Mouse (Mus musculus) lung, adult 2 months (tissue): ENCODE data around the gene Szt2. TPM values are rescaled to one million over a fixed set of nuclear protein-coding genes. Genes with fewer than 3 reads are reported as not detected.

Source experiments
- DNase-seq: peaks from one replicate; pipeline ENCODE4 v3.0.0; 2022
- H3K4me1 ChIP-seq: fragments of 200-500 bp; 2 replicates; pipeline ENCODE4 v1.6.1; 2011; ENCODE audit warnings: low read length; ENCODE audit not compliant: control insufficient read depth, insufficient read depth
- H3K4me3 ChIP-seq: fragments of 200-500 bp; replicated peaks from 2 replicates; pipeline ENCODE3; 2011; ENCODE audit warnings: low read depth, mild to moderate bottlenecking, control low read depth, low read length; ENCODE audit errors: extremely low read depth
- CTCF ChIP-seq: fragments of 200-500 bp; IDR thresholded peaks from 2 replicates; pipeline ENCODE4 v1.5.1; 2011; ENCODE audit warnings: mild to moderate bottlenecking, low read length, control low read depth; ENCODE audit not compliant: insufficient read depth
- POLR2A ChIP-seq: fragments of 200-500 bp; IDR thresholded peaks from 2 replicates; pipeline ENCODE4 v1.6.1; 2011; ENCODE audit warnings: low read depth, mild to moderate bottlenecking, control low read depth, low read length, borderline replicate concordance; ENCODE audit errors: extremely low read depth
- WGBS: fragments of 180-500 bp; shearing (Covaris S2); methylation state at CpG from one replicate; pipeline ENCODE4 v1.1.7; 2018; 5-methylcytosine and 5-hydroxymethylcytosine counted together
- polyA plus RNA-seq: library from polyadenylated mRNA; depleted of rRNA; stranded (reverse); fragments of >200 nt; gene quantifications from 2 replicates; pipeline ENCODE4 v1.2.3, GENCODE M21; 2012

Gene Szt2
- polyA plus RNA-seq, 1 experiment = 54.4 TPM

GRCm38 (mm10) chr4:118429215-118429895, 20.3 kb upstream of the Szt2 start:
- peak; percentile 65 for DNase-seq
- Histone ChIP-seq H3K4me3 (peak overlapping the region; percentile 49), H3K4me1 (peaks cover 26% of the 10 kb centered on the region)
- 38% methylated on average over 7 of the region's 7 CpGs for WGBS
- TF ChIP-seq POLR2A (peak; percentile 67; the same call in 1 of the 2 replicates), CTCF (no peak)

DNA sequence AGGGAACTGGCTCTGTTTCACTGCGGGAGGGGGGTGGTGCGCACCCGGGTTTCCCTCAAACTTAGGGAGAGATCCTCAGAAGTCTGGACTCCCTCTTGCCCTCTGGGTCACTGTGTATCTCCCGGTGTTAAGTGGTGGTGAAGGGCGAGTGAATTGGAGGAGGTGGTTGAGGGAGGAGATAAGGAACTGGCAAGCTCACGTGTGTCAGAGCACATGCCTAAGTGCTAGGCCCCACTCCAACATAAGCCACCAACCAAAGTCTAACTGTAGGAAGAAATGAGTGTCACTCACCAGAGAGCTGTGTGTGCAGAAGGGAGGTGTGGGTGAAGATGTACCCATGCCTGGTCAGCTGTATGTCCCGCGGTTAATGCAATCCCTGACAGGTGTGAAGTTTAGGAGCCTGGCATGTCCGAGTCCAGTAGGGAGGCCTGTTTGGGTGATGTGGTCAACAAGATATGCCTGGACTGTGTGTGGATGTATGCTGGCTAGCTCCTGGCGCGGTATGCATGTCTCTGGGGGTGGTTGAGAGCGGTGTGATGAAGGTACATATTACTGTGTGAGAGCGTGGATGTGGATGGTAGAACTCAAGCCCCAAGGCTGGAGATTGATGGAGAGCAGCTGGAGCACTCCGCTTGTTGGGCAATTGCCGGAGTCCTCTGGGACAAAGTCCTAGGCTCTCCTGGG, 19.6 kb upstream of the Szt2 start:
- WGBS = 14% methylated on average over 15 of the region's 15 CpGs
- TF ChIP-seq CTCF (no peak), POLR2A (no peak; the same call in 1 of the 2 replicates)
- H3K4me1 ChIP-seq = peaks cover 26% of the 10 kb centered on the region
- DNase-seq = peak; percentile 58
- peak overlapping the region; percentile 89 for H3K4me3 ChIP-seq

DNA sequence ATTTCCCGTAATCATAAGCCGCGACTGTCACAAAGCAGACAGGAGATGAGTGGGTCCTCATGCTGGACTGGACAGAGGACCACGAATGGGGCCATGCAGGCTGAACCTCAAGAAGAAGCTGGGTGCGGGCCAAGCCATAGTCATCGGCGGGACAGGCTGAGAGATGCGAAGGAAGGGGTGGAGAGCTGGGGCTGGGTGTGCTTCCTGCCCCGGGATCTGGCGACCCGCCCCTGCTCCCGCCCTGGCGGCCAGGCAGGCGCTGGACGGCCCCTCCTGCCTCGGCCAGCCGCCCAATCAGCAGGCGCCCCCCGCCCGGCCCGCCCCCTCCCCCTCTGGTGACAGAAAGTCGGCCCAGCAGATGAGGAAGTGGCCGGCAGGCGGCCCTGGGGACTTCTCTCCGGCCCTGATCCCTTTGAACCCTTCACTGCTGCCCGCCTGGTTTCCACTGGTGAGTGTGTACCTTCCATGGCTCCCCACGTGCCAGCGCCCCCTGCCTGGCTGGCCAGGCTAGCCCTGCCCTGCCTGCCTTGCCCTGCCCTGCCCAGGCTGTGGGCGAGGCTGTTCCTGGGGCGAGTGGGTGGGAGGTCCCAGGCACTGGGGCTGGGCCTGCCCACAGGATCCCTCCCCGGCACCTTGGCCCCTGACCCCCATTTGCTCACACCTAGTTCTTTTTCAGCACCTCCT, 18.8 kb upstream of the Szt2 start, which contains the start of gene Elovl1:
Gene Elovl1, plus strand, starts transcription at position 326 of the 684 bp plus-strand sequence.
- H3K4me3 ChIP-seq = peak within 1 kb of the TSS; percentile 89
- WGBS = 1% methylated on average over 31 of the region's 31 CpGs
- TF ChIP-seq CTCF = peak; percentile 29; the same call in 1 of the 2 replicates
- peak; percentile 78; the same call in 1 of the 2 replicates for TF ChIP-seq POLR2A
- H3K4me1 ChIP-seq = peaks cover 26% of the 10 kb centered on the region
- DNase-seq = peak; percentile 90

DNA sequence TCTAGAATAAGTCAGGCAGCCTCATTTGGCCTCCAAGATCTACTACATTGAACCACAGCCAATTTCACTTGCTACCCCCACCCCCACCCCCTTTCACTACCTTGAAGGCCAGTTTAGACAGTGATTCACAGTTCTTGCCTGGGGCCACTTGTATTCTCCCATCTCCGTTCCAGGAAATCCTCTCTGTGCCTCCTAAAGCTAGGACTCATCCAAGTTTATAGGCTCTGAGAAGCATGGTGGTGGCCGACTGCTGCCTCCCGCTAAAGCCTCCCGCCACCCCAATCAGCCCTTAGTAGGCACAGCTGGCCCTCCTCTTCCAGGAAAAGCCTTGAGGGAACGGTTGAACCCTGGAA, 18.3 kb upstream of the Szt2 start:
- Histone ChIP-seq H3K4me1 (peaks cover 26% of the 10 kb centered on the region), H3K4me3 (peak overlapping the region; percentile 63)
- 2% methylated on average over 5 of the region's 5 CpGs for WGBS
- no peak for TF ChIP-seq CTCF
- no peak for TF ChIP-seq POLR2A
- no peak for DNase-seq

DNA sequence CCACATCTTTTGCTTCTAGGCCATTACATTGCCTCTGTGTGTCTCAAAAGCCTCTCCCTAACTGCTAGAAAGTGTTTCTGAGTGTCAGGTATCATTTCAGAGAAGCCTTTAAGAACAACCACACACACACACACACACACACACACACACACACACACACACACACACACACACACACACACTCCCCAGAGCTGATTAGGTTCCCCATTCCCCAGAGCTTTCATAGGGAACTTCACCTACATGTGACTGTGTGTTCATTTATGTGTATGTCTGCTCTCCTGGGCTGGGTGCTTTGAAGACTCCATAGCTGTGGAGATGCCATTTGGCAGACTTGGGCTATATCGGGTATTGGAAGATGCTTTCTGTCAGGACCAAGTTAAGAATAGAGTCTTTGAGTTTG, 16.3 kb upstream of the Szt2 start:
- no peak for TF ChIP-seq POLR2A
- TF ChIP-seq CTCF = no peak
- 56% methylated on average over 1 of the region's 1 CpGs for WGBS
- Histone ChIP-seq H3K4me1 (peaks cover 25% of the 10 kb centered on the region), H3K4me3 (no peak overlapping the region)
- no peak for DNase-seq

- H3K4me3 ChIP-seq = no peak overlapping the region
- H3K4me1 ChIP-seq = peaks cover 20% of the 10 kb centered on the region
- peak; percentile 6; the same call in 1 of the 2 replicates for TF ChIP-seq POLR2A
- TF ChIP-seq CTCF = no peak
- WGBS = 49% methylated on average over 4 of the region's 4 CpGs
- DNase-seq = no peak
Observed at GRCm38 (mm10) chr4:118424541-118425160, 15.6 kb upstream of the Szt2 start.

- no peak for TF ChIP-seq CTCF
- H3K4me1 ChIP-seq = peaks cover 6% of the 10 kb centered on the region
- H3K4me3 ChIP-seq = no peak overlapping the region
- WGBS = 96% methylated on average over 3 of the region's 3 CpGs
- DNase-seq = no peak
Observed at GRCm38 (mm10) chr4:118421384-118421783, 12.3 kb upstream of the Szt2 start.

DNA sequence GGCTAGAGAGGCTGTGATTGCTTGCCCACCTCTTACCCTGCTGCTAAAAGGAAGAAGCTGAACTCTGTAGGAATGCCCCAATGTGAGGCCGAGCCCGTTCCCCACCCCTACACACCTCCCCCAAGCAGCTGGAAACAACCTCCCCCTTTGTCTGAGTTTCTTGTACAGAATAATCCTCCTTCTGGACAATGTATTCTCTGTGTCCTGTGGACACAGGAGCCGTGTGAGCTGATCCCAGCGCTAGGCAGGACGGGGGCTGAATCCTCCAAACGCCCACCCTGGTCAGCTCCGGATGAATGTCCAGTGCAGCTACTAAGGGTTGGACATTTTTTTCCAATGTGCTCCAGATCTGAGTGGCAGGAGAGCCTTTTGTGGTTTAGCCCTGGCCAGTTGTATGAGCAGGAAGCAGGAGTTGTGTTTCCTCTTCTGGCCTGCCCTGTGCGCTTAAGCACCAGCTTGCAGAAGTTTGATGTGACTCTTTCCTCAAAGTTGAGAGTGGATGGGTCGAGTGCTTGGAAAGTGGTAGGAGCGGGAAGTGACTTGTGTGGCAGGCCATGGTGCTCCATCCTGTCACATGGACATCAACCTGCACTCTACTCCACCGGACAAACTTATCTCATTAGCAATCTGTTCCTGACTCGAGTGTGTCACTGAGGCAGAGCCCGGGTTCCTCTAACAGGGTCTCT, 8.2 kb upstream of the Szt2 start:
- no peaks in the 10 kb centered on the region for H3K4me1 ChIP-seq
- WGBS = 77% methylated on average over 13 of the region's 13 CpGs
- H3K4me3 ChIP-seq = no peak overlapping the region
- DNase-seq = no peak
- TF ChIP-seq POLR2A (no peak), CTCF (no peak)

DNA sequence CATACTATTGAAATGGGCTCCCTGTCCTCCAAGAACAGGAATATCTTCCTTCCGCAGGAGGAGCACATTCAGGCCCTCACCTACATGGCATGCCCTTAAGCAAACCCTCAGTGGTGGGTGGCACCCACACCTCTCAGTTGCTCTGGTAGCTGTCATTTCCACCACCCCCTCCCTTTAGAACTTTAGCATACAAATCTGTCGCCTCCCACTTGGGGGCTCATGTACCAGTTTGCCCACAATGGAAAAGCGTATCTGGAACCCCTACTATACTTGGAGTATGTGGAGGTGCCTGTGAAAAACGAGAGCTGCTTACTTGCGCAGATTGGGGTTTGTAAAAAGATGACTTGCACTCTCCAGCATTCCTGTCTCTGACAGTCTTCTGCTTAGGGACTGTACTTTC, 7.3 kb upstream of the Szt2 start:
- no peak overlapping the region for H3K4me3 ChIP-seq
- H3K4me1 ChIP-seq = no peaks in the 10 kb centered on the region
- WGBS = 90% methylated on average over 5 of the region's 5 CpGs
- no peak for DNase-seq
- TF ChIP-seq CTCF (no peak), POLR2A (no peak)
